Mouse (Mus musculus): ENCODE data around the gene Vmn1r48. TPM values are rescaled to one million over a fixed set of nuclear protein-coding genes. Genes with fewer than 3 reads are reported as not detected.
"Not testable (repeated sequence)": the region's sequence is repeated elsewhere in the genome, so short reads cannot be mapped to it uniquely, and the experiment has no call there.

Vmn1r48 gene
- not detected in 2 replicates for total RNA-seq (2017)

DNA sequence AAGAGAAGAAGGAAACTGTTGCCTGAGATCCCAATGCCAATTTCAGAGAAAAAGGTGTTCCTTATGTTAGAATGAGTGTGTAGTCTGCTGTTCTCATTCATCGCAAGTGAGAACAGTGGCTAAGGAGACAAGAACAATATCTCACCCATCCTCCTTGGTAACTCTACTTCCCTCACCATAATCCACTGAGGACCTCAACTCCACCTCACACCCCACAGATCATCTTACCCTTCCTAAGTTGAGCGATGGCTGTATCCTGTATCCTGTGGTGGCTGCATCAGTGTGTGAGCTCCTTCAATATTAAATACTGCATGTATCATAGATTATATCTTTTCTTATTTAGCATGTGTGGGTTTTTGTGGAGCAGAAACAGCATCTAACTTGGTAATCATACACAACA, at the start of gene Vmn1r48:
TSS of gene Vmn1r48 (minus strand) at position 101 of the 400 bp plus-strand sequence.
- not testable (repeated sequence) for ATAC-seq (replicated peaks in 1 of 2; ENCODE audit: insufficient read depth in 1 of 2, low FRiP score in 2 of 2, low TSS enrichment in 1 of 2, low read depth in 1 of 2, poor library complexity in 2 of 2, severe bottlenecking in 2 of 2)

- ATAC-seq (replicated peaks in 1 of 2; ENCODE audit: insufficient read depth in 1 of 2, low FRiP score in 2 of 2, low TSS enrichment in 1 of 2, low read depth in 1 of 2, poor library complexity in 2 of 2, severe bottlenecking in 2 of 2): no peak
Observed at GRCm38 (mm10) chr6:90078406-90078805, 41.8 kb upstream of the Vmn1r48 start, which contains the start of gene Vmn1r49. Gene Vmn1r49, minus strand, starts transcription at chr6:90078506.

- not testable (repeated sequence) for ATAC-seq (replicated peaks in 1 of 2; ENCODE audit: insufficient read depth in 1 of 2, low FRiP score in 2 of 2, low TSS enrichment in 1 of 2, low read depth in 1 of 2, poor library complexity in 2 of 2, severe bottlenecking in 2 of 2)
Observed at GRCm38 (mm10) chr6:90015847-90016246, 20.8 kb downstream of the Vmn1r48 start, which contains the start of gene Vmn1r47. Gene Vmn1r47, plus strand, starts transcription at chr6:90016147.

DNA sequence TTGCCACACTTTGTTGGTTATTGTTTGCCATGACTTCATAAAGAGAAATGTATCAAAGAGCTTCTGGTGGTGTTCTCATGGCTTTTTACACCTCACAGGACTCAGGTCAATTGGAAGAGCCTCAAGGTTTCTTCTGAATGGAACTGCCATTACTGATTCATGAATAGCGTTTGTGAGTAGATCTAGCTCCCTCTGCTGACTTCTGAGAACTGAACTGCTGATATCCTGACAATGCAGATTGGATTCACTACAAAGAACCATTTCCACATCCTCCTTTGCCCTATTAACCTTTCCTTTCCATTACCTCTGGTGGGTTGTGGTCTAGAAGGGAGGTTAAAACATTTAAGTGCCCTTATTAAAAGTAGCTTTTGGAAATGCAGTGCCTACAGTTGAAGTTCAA, 50.7 kb downstream of the Vmn1r48 start:
- ATAC-seq (replicated peaks in 1 of 2; ENCODE audit: insufficient read depth in 1 of 2, low FRiP score in 2 of 2, low TSS enrichment in 1 of 2, low read depth in 1 of 2, poor library complexity in 2 of 2, severe bottlenecking in 2 of 2): no peak

Other genes with a start within 250 kb of the Vmn1r48 start
- not detected in 2 replicates for gene Vmn1r42, start 160.4 kb downstream of the Vmn1r48 start, total RNA-seq (2017)
- gene Vmn1r43, start 160.4 kb downstream of the Vmn1r48 start, total RNA-seq (2017): not detected in 2 replicates
- not detected in 2 replicates for gene Vmn1r44, start 153.2 kb downstream of the Vmn1r48 start, total RNA-seq (2017)
- gene Vmn1r45, start 96.2 kb downstream of the Vmn1r48 start, total RNA-seq (2017): not detected in 2 replicates
- not detected in 2 replicates for gene Vmn1r46, start 67.5 kb downstream of the Vmn1r48 start, total RNA-seq (2017)
- not detected in 2 replicates for gene Vmn1r47, start 20.7 kb downstream of the Vmn1r48 start, total RNA-seq (2017)
- not detected in 2 replicates for gene Vmn1r49, start 41.7 kb upstream of the Vmn1r48 start, total RNA-seq (2017)
- not detected in 2 replicates for gene Vmn1r50, start 64.6 kb upstream of the Vmn1r48 start, total RNA-seq (2017)
- not detected in 2 replicates for gene Vmn1r51, start 85.8 kb upstream of the Vmn1r48 start, total RNA-seq (2017)
- not detected in 2 replicates for gene Vmn1r52, start 138.0 kb upstream of the Vmn1r48 start, total RNA-seq (2017)
- gene V1ra8, start 166.0 kb upstream of the Vmn1r48 start, total RNA-seq (2017): not detected in 2 replicates
- not detected in 2 replicates for gene Vmn1r53, start 187.6 kb upstream of the Vmn1r48 start, total RNA-seq (2017)
- not detected in 2 replicates for gene Vmn1r54, start 209.5 kb upstream of the Vmn1r48 start, total RNA-seq (2017)